Mouse (Mus musculus) stomach, postnatal 0 days (tissue): Measurements from ENCODE around the gene Ttll8. TPM values are rescaled to one million over a fixed set of nuclear protein-coding genes. Genes with fewer than 3 reads are reported as not detected.

Source experiments
- ATAC-seq: fragments of 200-750 bp; cut with Nextera tagmentation; 2 replicates; pipeline ENCODE4 v1.8.0; 2017; ENCODE audit not compliant: low FRiP score, low TSS enrichment
- DNase-seq: peaks from one replicate; pipeline ENCODE4 v3.0.0-alpha.2; 2016; ENCODE audit warnings: low spot score
- H3K27ac ChIP-seq: fragments of 300-500 bp; sonication (generic); replicated peaks from 2 replicates; pipeline ENCODE4 v1.5.1; 2014; ENCODE audit warnings: mild to moderate bottlenecking, control low read depth
- H3K27me3 ChIP-seq: fragments of 300-500 bp; sonication (generic); 2 replicates; pipeline ENCODE4 v1.6.1; 2014; ENCODE audit warnings: low read length; ENCODE audit not compliant: control insufficient read depth, insufficient read depth
- H3K36me3 ChIP-seq: fragments of 300-500 bp; sonication (generic); 2 replicates; pipeline ENCODE4 v1.6.1; 2014; ENCODE audit warnings: low read length, mixed read lengths; ENCODE audit not compliant: control insufficient read depth, insufficient read depth
- H3K4me1 ChIP-seq: fragments of 300-500 bp; sonication (generic); replicated peaks from 2 replicates; pipeline ENCODE4 v1.6.1; 2014; ENCODE audit warnings: antibody characterized with exemption; ENCODE audit not compliant: control insufficient read depth, insufficient read depth
- H3K4me2 ChIP-seq: fragments of 300-500 bp; sonication (generic); replicated peaks from 2 replicates; pipeline ENCODE4 v1.6.1; 2014; ENCODE audit warnings: low read depth, mild to moderate bottlenecking, control low read depth, moderate library complexity
- H3K4me3 ChIP-seq: fragments of 300-500 bp; sonication (generic); 2 replicates; pipeline ENCODE4 v1.5.1; 2014; ENCODE audit warnings: low read depth, low read length, control low read depth
- H3K9ac ChIP-seq: fragments of 300-500 bp; sonication (generic); 2 replicates; pipeline ENCODE4 v1.6.1; 2014; ENCODE audit warnings: mild to moderate bottlenecking, low read length, control low read depth, mixed read lengths
- H3K9me3 ChIP-seq: fragments of 300-500 bp; sonication (generic); 2 replicates; pipeline ENCODE4 v1.6.1; 2016; ENCODE audit warnings: low read length; ENCODE audit not compliant: control insufficient read depth
- CTCF ChIP-seq: IDR thresholded peaks from 2 replicates; pipeline ENCODE4 v1.5.1; 2016; ENCODE audit warnings: antibody characterized with exemption, low read depth, mild to moderate bottlenecking, moderate library complexity
- EP300 ChIP-seq: optimal IDR thresholded peaks from 2 replicates; pipeline ENCODE3; 2016; ENCODE audit warnings: antibody characterized with exemption
- WGBS: fragments of 180-500 bp; shearing (Covaris S2); extraction: QIAGEN DNeasy Blood & Tissue Kit; methylation state at CpG from one replicate; pipeline ENCODE4 v1.1.7; 2014; 5-methylcytosine and 5-hydroxymethylcytosine counted together
- polyA plus RNA-seq: library from polyadenylated mRNA; unstranded; fragments of >200 nt; fragmentation: Nextera tagmentation; extraction: Ambion mirVana; gene quantifications from 2 replicates; pipeline ENCODE4 v1.2.1, GENCODE M21; 2015

Gene Ttll8
- polyA plus RNA-seq, 1 experiment from 2014 or later, result not detected

GRCm38 (mm10) chr15:88903086-88903485 lies 51.1 kb downstream of the Ttll8 start:
- no peaks in the 10 kb centered on the region for H3K4me1 ChIP-seq
- H3K36me3 ChIP-seq, result no peaks in the 10 kb centered on the region
- TF ChIP-seq EP300 (no peak), CTCF (peak; percentile 56)
- no peaks in the 10 kb centered on the region for H3K9me3 ChIP-seq
- H3K4me2 ChIP-seq, result no peak overlapping the region
- ATAC-seq (0 out of 2 replicates have a peak, but pooled peaks have one; percentile 21), DNase-seq (no peak)
- H3K27me3 ChIP-seq, result no peaks in the 10 kb centered on the region
- no peak overlapping the region for H3K27ac ChIP-seq
- 72% methylated on average over 1 of the region's 1 CpGs for WGBS
- H3K9ac ChIP-seq, result no peak overlapping the region
- H3K4me3 ChIP-seq, result no peak overlapping the region

DNA sequence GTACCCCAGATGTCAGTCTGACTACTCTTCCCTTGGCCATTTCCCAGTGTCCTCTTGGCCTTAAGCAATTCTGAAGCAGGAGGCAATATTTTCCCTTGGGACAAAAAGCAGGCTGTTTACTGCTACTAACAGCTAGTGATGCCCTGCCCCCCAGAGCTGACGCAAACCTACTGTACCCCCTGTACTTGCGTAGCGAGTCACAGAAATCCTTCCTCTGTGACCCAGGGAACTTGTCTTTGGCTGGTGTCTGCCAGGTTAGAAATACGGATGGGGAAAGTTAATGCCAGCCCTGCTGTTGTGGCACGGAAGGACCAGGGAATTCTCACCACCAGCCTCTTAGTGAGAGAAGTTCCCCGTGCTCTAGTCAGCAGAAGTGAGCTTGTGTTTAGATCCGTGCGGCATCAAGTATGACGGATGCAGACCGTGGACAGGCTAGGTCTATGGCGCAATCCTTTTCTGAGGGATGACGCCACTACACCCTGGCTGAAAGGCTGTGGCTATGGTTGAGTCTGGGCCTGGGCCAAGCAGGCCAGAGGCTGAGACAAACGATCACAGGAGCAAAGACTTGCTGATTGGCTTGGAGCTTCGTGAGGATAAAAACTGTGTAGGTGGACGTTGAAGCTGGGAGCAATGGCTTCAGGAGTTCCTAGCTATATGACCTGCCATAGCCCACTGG lies 51.9 kb downstream of the Ttll8 start:
- 65% methylated on average over 15 of the region's 15 CpGs for WGBS
- no peaks in the 10 kb centered on the region for H3K9me3 ChIP-seq

GRCm38 (mm10) chr15:88896341-88896980 lies 57.8 kb downstream of the Ttll8 start:
- no peaks in the 10 kb centered on the region for H3K4me1 ChIP-seq
- WGBS, result 78% methylated on average over 10 of the region's 10 CpGs

More for the DNA sequence above, 51.9 kb downstream of the Ttll8 start:
- no peak overlapping the region for H3K4me2 ChIP-seq
- H3K36me3 ChIP-seq, result no peaks in the 10 kb centered on the region
- no peak for DNase-seq
- TF ChIP-seq CTCF, result no peak
- TF ChIP-seq EP300, result no peak
- no peaks in the 10 kb centered on the region for H3K4me1 ChIP-seq
- no peak overlapping the region for H3K4me3 ChIP-seq
- no peak for ATAC-seq
- no peak overlapping the region for H3K9ac ChIP-seq
- no peaks in the 10 kb centered on the region for H3K27me3 ChIP-seq
- H3K27ac ChIP-seq, result no peak overlapping the region

GRCm38 (mm10) chr15:88895891-88896290 lies 58.3 kb downstream of the Ttll8 start:
- ATAC-seq, result no peak
- no peaks in the 10 kb centered on the region for H3K9me3 ChIP-seq
- no peak for DNase-seq
- no peak overlapping the region for H3K4me3 ChIP-seq
- no peaks in the 10 kb centered on the region for H3K27me3 ChIP-seq
- TF ChIP-seq EP300, result no peak
- TF ChIP-seq CTCF, result no peak
- H3K4me2 ChIP-seq, result no peak overlapping the region
- no peak overlapping the region for H3K27ac ChIP-seq
- no peak overlapping the region for H3K9ac ChIP-seq
- no peaks in the 10 kb centered on the region for H3K36me3 ChIP-seq
- no peaks in the 10 kb centered on the region for H3K4me1 ChIP-seq
- 65% methylated on average over 6 of the region's 6 CpGs for WGBS

More at GRCm38 (mm10) chr15:88896341-88896980, 57.8 kb downstream of the Ttll8 start:
- Histone ChIP-seq H3K4me2 (no peak overlapping the region), H3K36me3 (no peaks in the 10 kb centered on the region), H3K9ac (no peak overlapping the region), H3K4me3 (no peak overlapping the region), H3K9me3 (no peaks in the 10 kb centered on the region), H3K27me3 (no peaks in the 10 kb centered on the region), H3K27ac (no peak overlapping the region)
- DNase-seq (no peak), ATAC-seq (no peak)
- TF ChIP-seq EP300 (no peak), CTCF (no peak)

DNA sequence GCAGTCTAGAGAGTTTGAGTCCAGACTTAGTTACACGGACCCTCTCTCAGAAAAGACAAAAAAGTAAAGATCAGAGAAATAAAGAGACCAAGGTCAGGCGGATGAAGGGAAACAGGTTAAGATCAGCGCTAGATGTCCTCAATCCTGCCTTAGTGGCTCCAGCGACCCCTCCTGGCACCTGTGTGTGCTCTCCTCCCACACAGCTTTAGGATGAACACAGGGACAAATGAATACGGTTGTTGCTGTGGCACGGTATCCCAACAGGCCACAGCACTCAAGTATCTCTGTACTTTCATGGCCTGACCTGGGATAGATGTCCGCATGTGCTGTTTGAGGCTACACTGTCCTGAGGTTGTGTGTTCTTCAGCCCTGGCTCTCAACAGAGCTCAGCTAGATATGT lies 59.1 kb downstream of the Ttll8 start:
- Histone ChIP-seq H3K4me1 (no peaks in the 10 kb centered on the region), H3K9me3 (no peaks in the 10 kb centered on the region), H3K36me3 (no peaks in the 10 kb centered on the region), H3K9ac (no peak overlapping the region), H3K27me3 (no peaks in the 10 kb centered on the region), H3K4me2 (no peak overlapping the region), H3K4me3 (no peak overlapping the region), H3K27ac (no peak overlapping the region)
- TF ChIP-seq EP300, result no peak
- peak; percentile 7; the same call in 1 of the 2 replicates for TF ChIP-seq CTCF
- ATAC-seq (no peak), DNase-seq (no peak)
- 61% methylated on average over 7 of the region's 7 CpGs for WGBS

DNA sequence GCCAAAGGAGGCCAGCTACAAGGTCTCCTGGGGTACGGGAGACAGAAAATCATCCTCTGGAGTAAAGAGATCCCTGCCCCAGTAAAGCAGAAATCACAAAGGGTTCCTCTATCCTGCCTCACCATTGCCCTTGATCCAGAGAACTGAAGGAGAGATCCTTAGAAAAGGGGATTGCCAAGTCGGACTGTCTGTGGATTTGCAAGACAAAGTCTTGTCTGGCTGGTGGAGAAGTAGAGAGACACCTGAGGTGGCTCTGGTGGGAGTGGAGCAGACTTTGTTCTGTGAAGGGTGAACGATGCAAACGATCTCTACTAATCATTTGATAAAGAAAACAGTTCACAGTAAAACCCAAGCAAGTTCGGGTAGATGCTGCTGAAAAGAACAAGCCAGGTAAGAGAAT lies 61.3 kb downstream of the Ttll8 start:
- ATAC-seq, result no peak
- Histone ChIP-seq H3K9ac (no peak overlapping the region), H3K9me3 (no peaks in the 10 kb centered on the region)

More for the DNA sequence above, 61.3 kb downstream of the Ttll8 start:
- Histone ChIP-seq H3K4me2 (no peak overlapping the region), H3K27me3 (no peaks in the 10 kb centered on the region), H3K36me3 (no peaks in the 10 kb centered on the region), H3K4me1 (0 out of 2 replicates have a peak, but pooled peaks cover 2% of the 10 kb centered on the region), H3K27ac (no peak overlapping the region), H3K4me3 (no peak overlapping the region)
- WGBS, result 72% methylated on average over 5 of the region's 5 CpGs
- DNase-seq, result no peak
- TF ChIP-seq CTCF (no peak), EP300 (no peak)
